Mouse (Mus musculus) stomach, embryonic 16.5 days (tissue): ENCODE data around the gene Ascc1. TPM values are rescaled to one million over a fixed set of nuclear protein-coding genes. Genes with fewer than 3 reads are reported as not detected.

Source experiments
- ATAC-seq: fragments of 200-750 bp; cut with Nextera tagmentation; 2 replicates; pipeline ENCODE4 v1.8.0; 2017; ENCODE audit warnings: moderate number of reproducible peaks, moderate TSS enrichment; ENCODE audit not compliant: insufficient read depth, low FRiP score
- H3K27ac ChIP-seq: fragments of 300-500 bp; sonication (generic); 2 replicates; pipeline ENCODE4 v1.5.1; 2014; ENCODE audit warnings: low read length
- H3K27me3 ChIP-seq: fragments of 300-500 bp; sonication (generic); 2 replicates; pipeline ENCODE4 v1.6.1; 2014; ENCODE audit warnings: low read length, control low read depth, mixed read lengths; ENCODE audit not compliant: control insufficient read depth, insufficient read depth
- H3K36me3 ChIP-seq: fragments of 300-500 bp; sonication (generic); 2 replicates; pipeline ENCODE4 v1.6.1; 2014; ENCODE audit warnings: low read length; ENCODE audit not compliant: control insufficient read depth, insufficient read depth
- H3K4me1 ChIP-seq: fragments of 300-500 bp; sonication (generic); 2 replicates; pipeline ENCODE4 v1.6.1; 2014; ENCODE audit warnings: low read length, control low read depth, mixed read lengths; ENCODE audit not compliant: control insufficient read depth, insufficient read depth
- H3K4me2 ChIP-seq: fragments of 300-500 bp; sonication (generic); 2 replicates; pipeline ENCODE4 v1.6.1; 2014; ENCODE audit warnings: low read depth, low read length, mixed read lengths
- H3K4me3 ChIP-seq: fragments of 300-500 bp; sonication (generic); replicated peaks from 2 replicates; pipeline ENCODE4 v1.5.1; 2014; ENCODE audit warnings: mild to moderate bottlenecking, low read length
- H3K9ac ChIP-seq: fragments of 300-500 bp; sonication (generic); 2 replicates; pipeline ENCODE4 v1.6.1; 2014; ENCODE audit warnings: low read length
- H3K9me3 ChIP-seq: fragments of 300-500 bp; sonication (generic); replicated peaks from 2 replicates; pipeline ENCODE4 v1.6.1; 2016; ENCODE audit warnings: low read length, control low read depth; ENCODE audit not compliant: control insufficient read depth
- WGBS: fragments of 180-500 bp; shearing (Covaris S2); extraction: QIAGEN DNeasy Blood & Tissue Kit; methylation state at CpG from one replicate; pipeline ENCODE4 v1.1.7; 2014; 5-methylcytosine and 5-hydroxymethylcytosine counted together
- polyA plus RNA-seq: library from polyadenylated mRNA; unstranded; fragments of >200 nt; fragmentation: Nextera tagmentation; extraction: Ambion mirVana; gene quantifications from 2 replicates; pipeline ENCODE4 v1.2.1, GENCODE M21; 2015

Ascc1 gene
- polyA plus RNA-seq, 1 experiment from 2014 or later: 45.2 TPM

DNA sequence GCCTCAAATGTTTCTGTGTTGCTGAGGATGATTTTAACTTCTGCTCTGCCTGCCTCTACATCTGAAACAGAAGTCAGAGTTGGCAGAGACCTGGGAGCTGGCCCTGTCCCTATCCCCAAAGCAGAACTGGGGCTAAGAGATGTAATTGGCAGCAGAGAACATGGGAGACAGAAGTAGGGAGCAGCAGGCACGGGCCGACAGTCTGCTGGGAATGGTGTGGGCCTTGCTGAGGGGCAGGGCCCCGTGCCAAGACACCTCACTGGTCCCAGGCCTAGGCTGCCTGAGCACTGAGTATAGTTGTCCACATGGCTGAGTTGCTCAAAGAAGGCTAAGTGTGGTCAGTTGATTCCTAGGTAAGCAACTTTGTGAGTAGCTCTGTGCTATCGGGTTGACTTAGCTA, 81.5 kb downstream of the Ascc1 start:
- no peaks in the 10 kb centered on the region for H3K9me3 ChIP-seq
- no peak overlapping the region for H3K27ac ChIP-seq
- no peaks in the 10 kb centered on the region for H3K27me3 ChIP-seq
- ATAC-seq: no peak
- no peak overlapping the region for H3K4me2 ChIP-seq
- WGBS: 84% methylated on average over 4 of the region's 4 CpGs
- no peaks in the 10 kb centered on the region for H3K36me3 ChIP-seq
- peaks cover 23% of the 10 kb centered on the region for H3K4me1 ChIP-seq
- no peak overlapping the region for H3K4me3 ChIP-seq
- no peak overlapping the region for H3K9ac ChIP-seq

DNA sequence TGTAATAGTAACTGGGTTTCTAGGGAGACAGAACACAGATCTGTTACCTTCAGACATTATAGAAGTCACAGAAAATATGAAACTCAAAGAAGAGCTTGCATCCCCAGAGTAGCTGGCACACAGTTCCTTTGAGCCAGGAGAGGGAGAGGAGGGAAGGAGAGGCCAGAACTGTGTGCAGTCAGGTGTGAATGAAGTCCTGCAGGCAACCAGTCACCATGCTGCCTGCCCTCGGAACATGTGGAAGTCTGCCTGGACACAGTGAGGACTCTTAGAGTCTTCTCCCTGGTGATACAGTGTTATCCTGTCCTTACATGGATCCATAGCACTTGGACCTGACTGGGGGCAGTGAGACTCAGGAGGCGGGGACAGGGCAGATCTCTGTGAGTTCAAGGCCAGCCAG, 89.7 kb downstream of the Ascc1 start:
- H3K9ac ChIP-seq: no peak overlapping the region
- 88% methylated on average over 2 of the region's 2 CpGs for whole genome bisulfite sequencing
- peaks cover 10% of the 10 kb centered on the region; the same call in 1 of the 2 replicates for H3K4me1 ChIP-seq
- H3K36me3 ChIP-seq: no peaks in the 10 kb centered on the region
- no peak overlapping the region for H3K4me2 ChIP-seq
- no peaks in the 10 kb centered on the region for H3K9me3 ChIP-seq
- H3K4me3 ChIP-seq: no peak overlapping the region
- no peak overlapping the region for H3K27ac ChIP-seq
- no peak for ATAC-seq
- no peaks in the 10 kb centered on the region for H3K27me3 ChIP-seq

- ATAC-seq: no peak
- Histone ChIP-seq H3K9me3 (no peaks in the 10 kb centered on the region), H3K4me3 (no peak overlapping the region), H3K27me3 (no peaks in the 10 kb centered on the region), H3K36me3 (peaks cover 3% of the 10 kb centered on the region; the same call in 1 of the 2 replicates), H3K4me1 (peaks cover 10% of the 10 kb centered on the region; the same call in 1 of the 2 replicates), H3K27ac (no peak overlapping the region), H3K9ac (no peak overlapping the region), H3K4me2 (no peak overlapping the region)
- 81% methylated on average over 2 of the region's 2 CpGs for WGBS
Observed at GRCm38 (mm10) chr10:60093751-60094150, 91.1 kb downstream of the Ascc1 start.

- ATAC-seq: no peak
- Histone ChIP-seq H3K36me3 (peaks cover 4% of the 10 kb centered on the region; the same call in 1 of the 2 replicates), H3K27ac (no peak overlapping the region), H3K9ac (no peak overlapping the region), H3K4me3 (no peak overlapping the region), H3K4me1 (peaks cover 10% of the 10 kb centered on the region; the same call in 1 of the 2 replicates), H3K9me3 (no peaks in the 10 kb centered on the region), H3K27me3 (no peaks in the 10 kb centered on the region), H3K4me2 (no peak overlapping the region)
- 76% methylated on average over 2 of the region's 2 CpGs for WGBS
Observed at GRCm38 (mm10) chr10:60095558-60095957, 93.0 kb downstream of the Ascc1 start.

DNA sequence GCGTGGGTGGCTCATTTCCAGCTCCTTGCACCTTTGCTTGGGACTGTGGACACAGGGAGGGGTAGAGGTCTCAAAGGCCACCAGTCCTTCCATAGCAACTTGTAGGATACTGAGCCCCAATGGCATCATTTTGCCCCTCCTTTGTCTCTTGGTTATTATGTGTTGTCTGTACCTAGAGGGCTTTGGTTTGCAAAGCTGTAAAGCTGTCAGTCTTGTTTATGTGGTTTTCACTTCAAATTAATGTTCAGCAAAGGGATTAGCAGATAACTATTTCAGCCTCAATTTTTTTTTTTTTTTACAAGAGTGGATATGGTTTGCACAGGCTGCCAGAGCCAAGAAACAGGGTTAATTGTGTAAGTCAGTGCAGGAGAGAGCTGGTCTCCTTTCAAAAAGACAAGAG, 93.7 kb downstream of the Ascc1 start:
- no peaks in the 10 kb centered on the region for H3K9me3 ChIP-seq
- no peak overlapping the region for H3K4me2 ChIP-seq
- 34% methylated on average over 1 of the region's 1 CpGs for WGBS
- H3K27me3 ChIP-seq: no peaks in the 10 kb centered on the region
- no peak overlapping the region for H3K9ac ChIP-seq
- no peak for ATAC-seq
- peaks cover 4% of the 10 kb centered on the region; the same call in 1 of the 2 replicates for H3K36me3 ChIP-seq
- H3K4me3 ChIP-seq: no peak overlapping the region
- no peak overlapping the region for H3K27ac ChIP-seq
- peaks cover 10% of the 10 kb centered on the region; the same call in 1 of the 2 replicates for H3K4me1 ChIP-seq

DNA sequence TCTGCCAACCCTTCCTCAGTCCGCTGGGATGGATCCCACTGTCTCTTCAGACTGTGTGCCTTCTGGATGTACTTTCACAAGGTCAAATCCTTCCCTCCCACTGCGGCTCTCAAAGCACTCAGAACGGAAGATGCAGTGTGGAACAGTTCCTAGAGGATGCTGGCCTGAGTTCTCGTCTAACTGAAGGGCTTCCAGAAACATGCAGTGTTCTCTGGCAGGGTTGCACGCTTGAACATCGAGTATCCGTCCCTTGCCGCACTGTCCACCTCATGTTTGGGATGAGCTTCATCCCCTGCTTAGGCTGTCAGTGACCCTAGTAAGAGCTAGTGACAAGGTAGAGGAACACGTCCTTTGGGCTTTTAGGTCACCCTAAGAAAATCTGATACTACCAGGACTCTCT, 94.5 kb downstream of the Ascc1 start:
- Histone ChIP-seq H3K4me2 (no peak overlapping the region), H3K27ac (no peak overlapping the region)

DNA sequence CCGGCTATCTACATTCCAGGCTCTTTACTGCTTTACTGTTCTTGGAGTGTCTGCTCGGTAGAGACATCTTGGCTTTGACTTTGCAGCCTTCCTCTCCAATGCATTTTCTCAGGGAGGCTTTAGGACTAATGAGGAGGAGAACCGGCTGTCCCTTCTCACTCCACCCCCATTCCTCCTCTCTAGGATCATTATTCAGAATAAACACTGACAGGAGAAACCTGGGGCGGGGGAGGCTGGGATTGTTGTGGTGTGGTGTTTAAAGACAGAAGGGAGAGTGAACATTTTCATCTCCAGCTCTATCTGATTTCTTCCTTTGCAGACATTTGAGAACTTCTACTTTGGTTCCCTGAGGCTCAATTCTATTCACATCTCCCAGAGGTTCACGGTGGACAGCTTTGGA, 95.2 kb downstream of the Ascc1 start:
- ATAC-seq: no peak
- Histone ChIP-seq H3K27me3 (no peaks in the 10 kb centered on the region), H3K9me3 (no peaks in the 10 kb centered on the region), H3K27ac (no peak overlapping the region), H3K9ac (no peak overlapping the region), H3K36me3 (peaks cover 4% of the 10 kb centered on the region; the same call in 1 of the 2 replicates), H3K4me1 (peaks cover 10% of the 10 kb centered on the region; the same call in 1 of the 2 replicates), H3K4me3 (no peak overlapping the region), H3K4me2 (no peak overlapping the region)
- WGBS: 52% methylated on average over 5 of the region's 5 CpGs

More for the DNA sequence above, 94.5 kb downstream of the Ascc1 start:
- H3K9me3 ChIP-seq: no peaks in the 10 kb centered on the region
- peaks cover 4% of the 10 kb centered on the region; the same call in 1 of the 2 replicates for H3K36me3 ChIP-seq
- H3K4me3 ChIP-seq: no peak overlapping the region
- H3K4me1 ChIP-seq: peaks cover 10% of the 10 kb centered on the region; the same call in 1 of the 2 replicates
- no peak for ATAC-seq
- 84% methylated on average over 9 of the region's 9 CpGs for WGBS
- H3K9ac ChIP-seq: no peak overlapping the region
- no peaks in the 10 kb centered on the region for H3K27me3 ChIP-seq

- peak overlapping the region; percentile 63 for H3K4me3 ChIP-seq
- H3K9me3 ChIP-seq: no peaks in the 10 kb centered on the region
- H3K27me3 ChIP-seq: peaks cover 10% of the 10 kb centered on the region; the same call in 1 of the 2 replicates
- no peak; the same call in 1 of the 2 replicates for ATAC-seq
- peak overlapping the region; percentile 99 for H3K4me2 ChIP-seq
- peaks cover 13% of the 10 kb centered on the region for H3K4me1 ChIP-seq
- 31% methylated on average over 20 of the region's 20 CpGs for WGBS
- no peaks in the 10 kb centered on the region for H3K36me3 ChIP-seq
- no peak overlapping the region for H3K27ac ChIP-seq
- H3K9ac ChIP-seq: no peak overlapping the region
Observed at GRCm38 (mm10) chr10:60105391-60106145, 103.0 kb downstream of the Ascc1 start.

GRCm38 (mm10) chr10:60106146-60106530, 103.5 kb downstream of the Ascc1 start, which contains the start of gene Spock2:
Gene Spock2 (plus strand): TSS chr10:60106219.
- Histone ChIP-seq H3K9ac (peak within 1 kb of the TSS; percentile 74), H3K27me3 (peaks cover 10% of the 10 kb centered on the region; the same call in 1 of the 2 replicates), H3K4me3 (peak within 1 kb of the TSS; percentile 63), H3K4me1 (peaks cover 13% of the 10 kb centered on the region), H3K4me2 (peak within 1 kb of the TSS; percentile 99), H3K36me3 (no peaks in the 10 kb centered on the region), H3K27ac (no peak within 1 kb of the TSS), H3K9me3 (no peaks in the 10 kb centered on the region)
- WGBS: under 1% methylated on average over 22 of the region's 22 CpGs
- peak; percentile 24; the same call in 1 of the 2 replicates for ATAC-seq
